Mouse (Mus musculus): ENCODE results near the gene Pxn.

- TF ChIP-seq CHD2 (IDR thresholded peaks at IDR 0.05; ENCODE audit: low read depth, low read length) (no peak), HCFC1 (IDR thresholded peaks at IDR 0.05; ENCODE audit: borderline replicate concordance, insufficient read depth, low read length) (no peak), MAFK (IDR thresholded peaks at IDR 0.05; ENCODE audit: insufficient read depth, low read depth, low read length) (no peak)
Measured at GRCm38 (mm10) chr5:115490638-115491000, 15.9 kb upstream of the Pxn start.
